Mouse (Mus musculus) midbrain, embryonic 12.5 days (tissue): Measurements from ENCODE around the gene Gm21958. TPM values are rescaled to one million over a fixed set of nuclear protein-coding genes. Genes with fewer than 3 reads are reported as not detected.
A peak's percentile ranks its signal among the peaks of the same experiment; 100 is the strongest.

Experiments
- ATAC-seq: fragments of 200-750 bp; cut with Nextera tagmentation; 2 replicates; pipeline ENCODE4 v1.8.0; 2017; ENCODE audit warnings: low read depth, moderate TSS enrichment, moderate library complexity; ENCODE audit not compliant: low FRiP score
- H3K27ac ChIP-seq: fragments of 300-500 bp; sonication (generic); replicated peaks from 2 replicates; pipeline ENCODE4 v1.5.1; 2016; ENCODE audit warnings: mild to moderate bottlenecking
- H3K27me3 ChIP-seq: fragments of 300-500 bp; sonication (generic); 2 replicates; pipeline ENCODE4 v1.6.1; 2016; ENCODE audit warnings: mild to moderate bottlenecking
- H3K36me3 ChIP-seq: fragments of 300-500 bp; sonication (generic); 2 replicates; pipeline ENCODE4 v1.6.1; 2016
- H3K4me1 ChIP-seq: fragments of 300-500 bp; sonication (generic); 2 replicates; pipeline ENCODE4 v1.6.1; 2016
- H3K4me2 ChIP-seq: fragments of 300-500 bp; sonication (generic); replicated peaks from 2 replicates; pipeline ENCODE4 v1.6.1; 2016; ENCODE audit warnings: mild to moderate bottlenecking, moderate library complexity
- H3K4me3 ChIP-seq: fragments of 300-500 bp; sonication (generic); 2 replicates; pipeline ENCODE4 v1.5.1; 2016; ENCODE audit warnings: mild to moderate bottlenecking
- H3K9ac ChIP-seq: fragments of 300-500 bp; sonication (generic); replicated peaks from 2 replicates; pipeline ENCODE4 v1.6.1; 2016; ENCODE audit warnings: mild to moderate bottlenecking, moderate library complexity
- H3K9me3 ChIP-seq: fragments of 300-500 bp; sonication (generic); 2 replicates; pipeline ENCODE4 v1.6.1; 2016; ENCODE audit warnings: mild to moderate bottlenecking
- WGBS: fragments of 180-500 bp; shearing (Covaris S2); methylation state at CpG from one replicate; pipeline ENCODE4 v1.1.7; 2016; 5-methylcytosine and 5-hydroxymethylcytosine counted together
- polyA plus RNA-seq: library from polyadenylated mRNA; unstranded; fragments of >200 nt; fragmentation: Nextera tagmentation; extraction: Ambion mirVana; gene quantifications from 2 replicates; pipeline ENCODE4 v1.2.1, GENCODE M21; 2016

Gene Gm21958
- polyA plus RNA-seq, result 1.3 and 1.5 TPM in 2 replicates

GRCm38 (mm10) chr3:54714253-54714652, at the start of gene Gm21958:
Gene Gm21958 (minus strand): TSS chr3:54714353.
- no peaks in the 10 kb centered on the region for H3K27me3 ChIP-seq
- no peak within 1 kb of the TSS for H3K9ac ChIP-seq
- no peak within 1 kb of the TSS for H3K27ac ChIP-seq
- H3K4me3 ChIP-seq, result no peak within 1 kb of the TSS
- no peak for ATAC-seq
- H3K36me3 ChIP-seq, result peaks cover 78% of the 10 kb centered on the region
- WGBS, result 96% methylated on average over 6 of the region's 6 CpGs
- no peaks in the 10 kb centered on the region for H3K9me3 ChIP-seq
- no peaks in the 10 kb centered on the region for H3K4me1 ChIP-seq
- no peak within 1 kb of the TSS for H3K4me2 ChIP-seq

DNA sequence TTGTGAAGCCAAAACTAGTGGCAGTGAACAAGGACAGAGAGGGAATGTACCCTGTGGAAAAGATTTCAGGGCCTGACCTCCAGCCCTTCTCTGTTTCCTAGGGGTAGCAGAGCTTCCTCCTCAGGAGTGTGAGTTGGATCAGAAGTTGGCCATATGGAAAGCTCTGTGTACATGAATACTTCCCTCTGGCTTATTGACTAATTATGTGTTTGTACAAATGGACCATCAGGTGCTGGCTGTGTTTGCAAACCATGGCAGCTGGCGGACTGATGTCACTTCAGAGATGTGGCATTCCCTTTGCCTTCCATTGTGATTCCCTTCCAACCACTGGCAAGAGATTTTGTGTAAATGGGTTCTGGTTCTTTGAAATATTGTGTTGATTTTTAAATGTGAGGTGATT, 47.1 kb upstream of the Gm21958 start:
- H3K9ac ChIP-seq, result no peak overlapping the region

DNA sequence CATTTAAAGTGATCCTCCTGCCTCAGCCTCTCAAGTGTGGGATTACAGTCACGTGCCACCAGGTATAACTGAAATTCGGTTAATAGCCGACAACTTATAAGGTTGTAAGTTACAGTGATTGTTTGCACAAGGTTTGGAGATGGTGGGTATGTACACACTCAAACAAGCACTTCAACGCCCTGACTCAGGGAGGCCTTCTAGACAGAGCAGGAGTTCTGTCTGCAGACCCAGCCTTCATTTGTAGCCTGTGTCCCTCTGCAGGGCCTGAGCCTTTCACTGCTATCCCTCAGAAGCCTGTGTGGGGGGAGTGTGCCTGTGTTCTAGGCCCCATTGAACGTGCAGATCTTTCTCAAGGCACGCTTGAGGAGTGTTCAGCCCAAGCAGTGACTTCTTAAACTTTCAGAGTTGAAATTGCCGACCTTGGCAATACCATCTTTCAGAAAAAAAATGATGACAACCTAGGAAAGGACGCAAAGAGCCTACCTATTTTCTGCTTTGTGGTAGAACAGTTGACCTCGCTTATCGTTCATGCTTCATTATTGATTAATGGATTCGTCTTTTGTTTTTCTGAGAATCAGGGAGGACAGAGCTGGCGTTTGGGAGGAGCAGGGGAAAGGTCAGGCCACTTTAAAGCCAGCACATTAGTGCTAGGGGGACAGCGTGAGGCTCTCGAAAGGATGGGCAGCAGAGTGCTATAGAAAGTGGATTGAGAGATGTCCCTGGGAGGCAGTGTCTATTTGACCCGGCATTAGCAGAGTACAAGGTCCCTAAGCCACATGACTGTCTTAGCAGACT, 46.4 kb upstream of the Gm21958 start:
- Histone ChIP-seq H3K27ac (no peak overlapping the region), H3K4me3 (no peak overlapping the region), H3K36me3 (no peaks in the 10 kb centered on the region), H3K4me2 (no peak overlapping the region), H3K9ac (no peak overlapping the region), H3K4me1 (peaks cover 12% of the 10 kb centered on the region), H3K9me3 (no peaks in the 10 kb centered on the region), H3K27me3 (peaks cover 15% of the 10 kb centered on the region)
- ATAC-seq, result no peak
- WGBS, result 53% methylated on average over 15 of the region's 15 CpGs

More for the DNA sequence above, 47.1 kb upstream of the Gm21958 start:
- Histone ChIP-seq H3K4me3 (no peak overlapping the region), H3K36me3 (no peaks in the 10 kb centered on the region), H3K27ac (no peak overlapping the region), H3K4me1 (peaks cover 5% of the 10 kb centered on the region), H3K9me3 (no peaks in the 10 kb centered on the region), H3K4me2 (no peak overlapping the region), H3K27me3 (peaks cover 8% of the 10 kb centered on the region)
- ATAC-seq, result no peak
- WGBS, result 87% methylated on average over 1 of the region's 1 CpGs

DNA sequence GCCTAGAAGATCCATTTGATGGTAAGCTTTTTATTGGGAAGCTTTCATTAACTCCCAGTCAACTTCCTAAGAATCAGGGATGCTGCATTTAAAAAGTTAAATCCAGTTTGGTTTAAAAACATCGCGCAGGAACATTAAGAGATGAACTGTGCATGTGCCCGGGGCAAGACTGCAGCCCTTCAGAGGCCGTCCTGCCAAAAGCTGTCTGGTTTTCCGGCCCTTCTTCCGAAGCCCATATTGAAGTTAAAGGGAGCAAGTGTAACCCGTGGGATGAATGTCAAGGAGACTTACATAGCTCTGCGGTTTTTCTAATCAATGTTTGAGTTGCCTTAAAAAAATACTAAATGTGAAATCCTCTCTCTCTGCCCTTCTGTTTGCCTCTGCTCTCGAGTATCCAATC, 45.1 kb upstream of the Gm21958 start:
- Histone ChIP-seq H3K4me2 (no peak overlapping the region), H3K9me3 (no peaks in the 10 kb centered on the region), H3K4me3 (no peak overlapping the region), H3K36me3 (no peaks in the 10 kb centered on the region), H3K27ac (no peak overlapping the region), H3K4me1 (peaks cover 18% of the 10 kb centered on the region), H3K9ac (no peak overlapping the region), H3K27me3 (peaks cover 28% of the 10 kb centered on the region)
- 79% methylated on average over 9 of the region's 9 CpGs for WGBS
- no peak for ATAC-seq

GRCm38 (mm10) chr3:54757446-54757845, 43.3 kb upstream of the Gm21958 start:
- no peak overlapping the region for H3K4me3 ChIP-seq
- peaks cover 18% of the 10 kb centered on the region for H3K4me1 ChIP-seq
- H3K4me2 ChIP-seq, result no peak overlapping the region
- no peaks in the 10 kb centered on the region for H3K36me3 ChIP-seq
- H3K9me3 ChIP-seq, result no peaks in the 10 kb centered on the region
- peaks cover 30% of the 10 kb centered on the region for H3K27me3 ChIP-seq
- no peak overlapping the region for H3K9ac ChIP-seq
- WGBS, result 84% methylated on average over 8 of the region's 8 CpGs
- no peak overlapping the region for H3K27ac ChIP-seq
- ATAC-seq, result no peak

GRCm38 (mm10) chr3:54756058-54756457, 41.9 kb upstream of the Gm21958 start:
- H3K27me3 ChIP-seq, result peaks cover 30% of the 10 kb centered on the region
- peak overlapping the region; percentile 100 for H3K4me2 ChIP-seq
- H3K4me3 ChIP-seq, result peak overlapping the region; percentile 62
- peaks cover 11% of the 10 kb centered on the region for H3K36me3 ChIP-seq
- no peaks in the 10 kb centered on the region for H3K9me3 ChIP-seq
- H3K9ac ChIP-seq, result peak overlapping the region; percentile 66; the same call in 1 of the 2 replicates
- no peak overlapping the region for H3K27ac ChIP-seq
- no peak for ATAC-seq
- H3K4me1 ChIP-seq, result peaks cover 18% of the 10 kb centered on the region
- 2% methylated on average over 11 of the region's 11 CpGs for WGBS

DNA sequence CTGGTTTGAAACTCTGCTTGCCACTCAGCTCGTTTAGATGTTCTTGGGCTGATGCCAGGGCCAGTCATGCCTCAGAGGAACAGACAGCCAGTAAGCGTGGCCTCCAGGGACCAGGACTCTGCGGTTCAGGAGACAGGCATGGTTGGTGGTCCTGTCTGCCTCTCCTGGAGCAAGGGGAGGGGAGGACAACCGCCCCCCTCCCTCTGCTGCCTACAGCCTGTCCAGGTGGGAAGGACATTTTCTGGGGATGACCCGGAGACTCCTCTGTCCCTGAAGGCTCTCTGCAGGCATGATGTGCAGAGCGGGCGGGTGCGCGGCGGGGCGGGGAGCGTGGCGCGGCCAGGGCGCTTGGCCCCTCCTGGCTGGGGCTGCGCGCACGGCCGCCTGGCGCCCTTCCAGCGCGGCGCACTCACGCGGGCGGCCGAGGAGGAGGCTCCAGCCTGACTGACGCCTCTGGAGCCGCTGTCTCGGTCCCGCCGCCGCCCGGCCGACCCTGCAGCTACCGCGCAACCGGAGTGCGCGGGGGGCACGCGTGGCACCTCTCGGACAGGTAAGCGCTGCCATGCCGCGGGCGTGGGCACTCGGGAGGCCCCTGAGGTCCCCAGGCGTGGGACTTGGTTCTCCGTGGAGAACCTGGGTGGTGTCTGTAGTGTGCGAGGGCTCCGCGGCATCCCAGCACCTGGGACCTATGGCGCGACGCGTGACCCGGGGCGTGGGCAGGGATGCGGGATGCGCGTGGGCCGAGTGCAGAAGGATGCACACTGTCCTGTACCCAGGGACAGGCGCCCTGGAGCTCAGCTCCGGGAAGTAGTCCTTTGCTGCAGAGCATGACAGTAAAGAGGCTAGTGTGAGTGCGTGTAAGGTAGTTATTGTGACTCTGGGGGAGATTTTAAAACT, 41.2 kb upstream of the Gm21958 start, which contains the start of gene Smad9:
Smad9 (plus strand) TSS at position 438 of the 897 bp plus-strand sequence.
- Histone ChIP-seq H3K36me3 (peaks cover 16% of the 10 kb centered on the region), H3K9ac (peak within 1 kb of the TSS; percentile 66), H3K4me3 (peak within 1 kb of the TSS; percentile 62), H3K4me2 (peak within 1 kb of the TSS; percentile 100), H3K27me3 (peaks cover 30% of the 10 kb centered on the region), H3K4me1 (peaks cover 18% of the 10 kb centered on the region), H3K27ac (no peak within 1 kb of the TSS), H3K9me3 (no peaks in the 10 kb centered on the region)
- peak; percentile 87 for ATAC-seq
- 1% methylated on average over 63 of the region's 66 CpGs for WGBS

- peaks cover 18% of the 10 kb centered on the region for H3K4me1 ChIP-seq
- no peaks in the 10 kb centered on the region for H3K9me3 ChIP-seq
- no peak overlapping the region for H3K4me3 ChIP-seq
- no peak overlapping the region for H3K4me2 ChIP-seq
- peaks cover 33% of the 10 kb centered on the region for H3K36me3 ChIP-seq
- H3K27ac ChIP-seq, result no peak overlapping the region
- WGBS, result 89% methylated on average over 4 of the region's 4 CpGs
- peaks cover 30% of the 10 kb centered on the region for H3K27me3 ChIP-seq
- no peak overlapping the region for H3K9ac ChIP-seq
- ATAC-seq, result no peak
These were observed 39.3 kb upstream of the Gm21958 start for GRCm38 (mm10) chr3:54753411-54753810.

DNA sequence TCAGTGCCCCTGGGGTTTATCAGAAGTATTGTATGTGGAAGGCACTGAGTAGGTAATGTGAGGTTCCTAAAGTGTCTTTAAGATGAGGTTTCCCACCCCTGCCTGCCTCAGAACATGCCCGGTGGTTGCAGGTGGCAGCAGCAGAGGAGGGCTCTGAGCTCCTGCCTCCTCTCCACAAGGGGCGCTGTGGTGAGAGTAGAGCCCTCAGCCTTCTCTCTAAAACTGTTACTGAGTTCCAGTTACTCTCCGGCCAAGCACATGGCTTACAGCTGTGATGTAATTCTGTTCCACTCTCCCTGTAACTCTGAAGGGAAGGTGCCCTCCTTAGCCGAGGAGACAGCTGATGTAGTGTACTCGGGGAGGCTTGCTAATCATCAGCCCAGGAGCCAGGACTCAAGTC, 31.6 kb upstream of the Gm21958 start:
- H3K27ac ChIP-seq, result no peak overlapping the region
- ATAC-seq, result no peak
- no peaks in the 10 kb centered on the region for H3K27me3 ChIP-seq
- H3K9ac ChIP-seq, result no peak overlapping the region
- H3K4me1 ChIP-seq, result no peaks in the 10 kb centered on the region
- no peaks in the 10 kb centered on the region for H3K9me3 ChIP-seq
- 60% methylated on average over 5 of the region's 5 CpGs for WGBS
- H3K4me3 ChIP-seq, result no peak overlapping the region
- no peak overlapping the region for H3K4me2 ChIP-seq
- peaks cover 94% of the 10 kb centered on the region for H3K36me3 ChIP-seq

DNA sequence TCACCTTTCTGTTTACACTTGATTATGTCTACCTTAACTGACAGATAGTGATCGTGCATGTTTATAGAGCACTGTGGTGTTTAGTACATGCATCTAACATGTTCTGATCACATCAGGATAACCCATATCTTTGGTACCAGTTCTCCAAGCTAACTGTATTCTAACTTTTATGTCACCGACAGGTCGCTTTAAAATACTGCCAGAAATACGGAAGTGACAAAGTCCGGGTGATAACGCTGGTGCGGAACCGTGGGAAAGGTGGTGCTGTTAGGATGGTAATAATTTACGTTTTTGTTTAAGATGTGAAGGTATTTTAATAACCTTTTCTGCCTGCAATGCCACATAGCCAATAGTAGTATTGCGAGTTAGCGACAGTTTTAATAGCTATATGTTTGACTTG, 27.8 kb upstream of the Gm21958 start:
- Histone ChIP-seq H3K4me3 (no peak overlapping the region), H3K9ac (no peak overlapping the region), H3K4me1 (no peaks in the 10 kb centered on the region), H3K27me3 (no peaks in the 10 kb centered on the region), H3K36me3 (peaks cover 79% of the 10 kb centered on the region), H3K27ac (no peak overlapping the region), H3K9me3 (no peaks in the 10 kb centered on the region), H3K4me2 (no peak overlapping the region)
- WGBS, result 95% methylated on average over 11 of the region's 11 CpGs
- ATAC-seq, result no peak

GRCm38 (mm10) chr3:54737317-54737716, 23.2 kb upstream of the Gm21958 start:
- no peak for ATAC-seq
- no peak overlapping the region for H3K9ac ChIP-seq
- 94% methylated on average over 8 of the region's 8 CpGs for WGBS
- no peaks in the 10 kb centered on the region for H3K27me3 ChIP-seq
- H3K27ac ChIP-seq, result no peak overlapping the region
- H3K36me3 ChIP-seq, result peaks cover 44% of the 10 kb centered on the region
- H3K9me3 ChIP-seq, result no peaks in the 10 kb centered on the region
- H3K4me1 ChIP-seq, result peaks cover 11% of the 10 kb centered on the region
- H3K4me3 ChIP-seq, result no peak overlapping the region
- H3K4me2 ChIP-seq, result no peak overlapping the region
